Mouse (Mus musculus) heart, adult 11 months (tissue): ENCODE results near the gene Neurl4.
"Not testable (repeated sequence)": the region's sequence is repeated elsewhere in the genome, so short reads cannot be mapped to it uniquely, and the experiment has no call there.

Source experiments
- DNase-seq: peaks from one replicate; pipeline ENCODE4 v3.0.0; 2022

Gene Neurl4

GRCm38 (mm10) chr11:69900471-69901405 lies at the start of gene Neurl4, which contains the start of gene 2810408A11Rik:
Gene Neurl4, plus strand, starts transcription at chr11:69901072.
Gene 2810408A11Rik, minus strand, starts transcription at chr11:69900987.
- peak; percentile 100 for DNase-seq

- peak; percentile 93 for DNase-seq
These were observed 46.9 kb upstream of the Neurl4 start for GRCm38 (mm10) chr11:69853994-69854393.

GRCm38 (mm10) chr11:69854680-69855079 lies 46.2 kb upstream of the Neurl4 start:
- DNase-seq: peak; percentile 93

GRCm38 (mm10) chr11:69855347-69855746 lies 45.5 kb upstream of the Neurl4 start:
- peak; percentile 94 for DNase-seq

DNA sequence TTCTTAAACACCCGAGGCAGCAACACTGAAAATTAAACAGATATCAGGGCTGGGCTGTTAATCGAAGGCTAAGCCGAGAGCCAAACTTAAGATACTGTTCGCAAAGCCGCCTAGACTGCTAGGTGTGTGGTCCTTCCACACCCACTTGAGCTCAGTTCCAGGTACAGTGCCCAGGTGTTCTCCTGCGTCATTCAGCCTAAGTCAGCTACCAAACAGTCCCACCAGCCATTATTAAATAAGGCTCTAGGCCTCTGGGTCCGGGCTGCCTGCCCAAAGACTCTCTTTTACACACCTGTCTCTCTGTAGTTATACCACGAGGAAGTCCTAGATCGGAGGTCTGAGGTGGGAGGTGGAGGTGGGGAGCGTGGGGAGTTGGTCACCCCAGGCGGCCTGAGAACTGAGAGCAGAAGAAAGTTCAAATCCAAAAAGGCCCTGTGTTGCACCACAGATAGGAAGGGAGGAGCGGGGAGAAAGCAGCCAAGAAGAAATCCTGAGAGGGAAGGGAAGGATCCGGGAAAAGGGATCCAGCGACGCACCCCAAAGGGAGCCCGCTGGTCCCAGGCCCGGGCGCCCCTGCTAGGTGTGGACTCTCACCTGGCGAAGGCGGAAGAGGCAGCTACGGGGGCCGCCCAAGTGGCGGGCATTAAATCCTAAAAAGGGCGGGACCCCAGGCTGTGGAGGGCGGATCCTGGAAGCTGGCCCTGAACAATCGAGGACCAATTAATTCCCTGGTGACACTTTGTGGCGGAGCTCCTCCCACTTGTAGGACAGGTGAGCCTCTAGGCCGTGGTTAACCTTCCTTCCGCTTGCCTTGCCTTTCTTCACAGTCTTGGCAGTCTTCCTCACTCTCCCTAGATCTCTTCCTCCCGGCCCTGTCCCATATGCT lies 42.5 kb upstream of the Neurl4 start, which contains the start of gene Tnk1:
Tnk1 (minus strand) TSS at position 618 of the 886 bp plus-strand sequence.
- DNase-seq: peak; percentile 87

DNA sequence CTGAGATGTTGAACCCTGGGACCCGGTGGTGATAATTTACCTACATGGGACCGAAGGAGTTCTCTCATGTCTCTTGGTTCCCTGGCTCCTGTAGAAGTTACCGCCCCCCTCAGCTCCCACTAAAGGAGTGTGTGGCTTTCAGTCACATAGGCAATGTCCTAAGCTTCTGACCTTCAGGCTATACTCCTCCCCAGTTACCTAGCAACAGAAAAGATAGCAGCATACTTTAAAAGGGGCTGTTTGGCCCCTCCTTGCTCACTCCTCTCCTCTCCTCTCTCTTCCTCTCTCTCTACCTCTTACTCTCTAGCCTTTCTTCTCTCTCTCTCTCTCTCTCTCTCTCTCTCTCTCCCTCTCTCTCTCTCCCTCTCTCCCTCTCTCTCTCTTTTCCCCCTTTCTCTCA lies 37.1 kb upstream of the Neurl4 start:
- DNase-seq: not testable (repeated sequence)

DNA sequence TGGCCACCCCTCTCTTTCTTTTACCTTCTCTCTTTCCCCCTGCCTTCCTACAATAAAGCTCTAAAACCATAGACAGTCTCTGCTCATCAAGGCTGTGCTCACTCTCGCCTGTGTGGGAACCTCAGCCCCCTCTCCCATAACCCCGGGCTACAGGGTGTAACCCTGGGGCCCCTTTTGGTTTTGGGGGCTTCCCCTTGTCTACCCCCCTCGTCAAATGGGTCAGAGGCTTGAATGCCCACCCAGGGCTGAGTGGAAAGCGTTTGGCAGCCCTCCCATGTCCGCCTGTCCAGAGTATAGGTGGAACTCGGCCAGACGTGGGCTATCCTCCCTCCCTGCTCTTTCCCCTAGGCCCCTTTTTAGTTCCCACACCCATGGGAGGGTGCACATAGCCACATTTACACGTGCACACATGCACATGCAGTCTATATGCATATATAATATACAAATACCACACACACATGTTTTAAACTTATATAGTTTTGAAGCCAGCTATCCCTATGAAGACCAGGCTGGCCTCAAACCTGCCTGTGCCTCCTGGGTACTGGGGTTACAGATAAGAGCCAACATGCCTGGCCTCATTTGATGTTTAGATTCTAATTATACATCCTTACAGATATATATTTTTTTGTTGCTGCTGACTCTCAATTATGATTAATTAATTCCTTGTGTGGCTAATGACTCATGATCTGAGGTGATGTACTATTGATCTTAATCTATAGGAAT lies 36.6 kb upstream of the Neurl4 start:
- DNase-seq: peak; percentile 78

- peak; percentile 84 for DNase-seq
These were observed 35.3 kb upstream of the Neurl4 start for GRCm38 (mm10) chr11:69865561-69865960.

GRCm38 (mm10) chr11:69867335-69867734 lies 33.5 kb upstream of the Neurl4 start:
- peak; percentile 88 for DNase-seq

GRCm38 (mm10) chr11:69870289-69871069 lies 30.4 kb upstream of the Neurl4 start:
- DNase-seq: no peak

DNA sequence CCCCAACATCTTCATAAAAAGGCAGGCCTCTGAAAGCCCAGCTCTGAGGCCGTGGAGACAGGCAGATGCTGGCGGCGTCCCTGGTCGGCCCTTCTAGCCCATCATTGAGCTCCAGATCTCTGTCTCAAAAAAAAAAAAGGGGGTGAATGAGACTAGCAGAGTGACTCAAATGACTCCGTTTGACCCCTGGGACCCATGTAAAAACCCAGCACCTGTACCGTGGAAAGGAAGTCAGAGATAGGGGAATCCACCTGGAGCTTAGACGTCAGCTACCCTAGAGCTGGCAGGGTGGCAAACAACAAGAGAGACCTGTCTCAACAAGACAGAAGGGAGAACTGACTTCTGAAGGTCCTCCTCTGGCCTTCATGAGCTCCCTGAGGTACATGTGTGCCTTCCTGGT lies 29.1 kb upstream of the Neurl4 start:
- DNase-seq: no peak

GRCm38 (mm10) chr11:69872451-69872850 lies 28.4 kb upstream of the Neurl4 start:
- no peak for DNase-seq

DNA sequence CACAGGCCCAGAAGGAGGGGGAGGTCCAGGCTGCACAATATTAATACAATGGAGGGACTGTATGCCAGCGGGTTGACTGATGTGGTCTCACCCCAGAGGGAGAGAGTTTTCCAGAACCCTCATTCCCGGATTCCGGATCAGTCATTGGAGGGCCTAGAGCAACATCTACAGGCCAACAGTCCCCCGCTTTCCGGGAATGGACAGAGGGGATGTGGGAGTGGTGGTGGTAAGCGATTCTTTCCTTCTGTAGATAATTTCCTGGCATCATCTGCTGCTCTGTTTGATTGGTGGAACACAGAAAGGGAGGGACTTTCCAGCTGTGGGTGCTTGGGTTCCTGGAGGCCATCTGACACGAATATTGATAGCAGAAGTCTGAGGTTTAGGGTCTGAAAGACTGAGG lies 24.7 kb upstream of the Neurl4 start:
- DNase-seq: peak; percentile 99

DNA sequence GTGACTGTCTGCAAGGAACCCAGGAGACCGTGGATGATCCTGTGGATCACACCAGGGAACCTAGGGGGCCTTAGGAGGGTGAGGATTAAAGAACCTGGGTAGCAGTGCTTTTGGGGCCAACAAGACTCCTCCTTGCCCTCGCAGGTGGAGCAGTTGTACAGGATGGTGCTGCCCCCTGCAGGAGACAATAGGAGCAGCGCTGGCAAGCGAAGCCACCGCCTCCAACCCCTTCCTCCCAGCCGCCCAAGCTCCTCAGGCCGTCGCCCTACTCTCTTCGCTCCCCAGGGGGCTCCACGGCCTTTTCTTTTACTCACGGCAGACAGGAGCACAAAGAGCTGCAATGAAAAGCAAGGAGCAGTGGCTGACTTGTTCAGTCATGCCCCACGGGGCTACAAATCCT lies 24.0 kb upstream of the Neurl4 start:
- peak; percentile 99 for DNase-seq

- DNase-seq: peak; percentile 90
These were observed 23.0 kb upstream of the Neurl4 start, which contains the start of gene Tmem95 for GRCm38 (mm10) chr11:69877878-69878277. Gene Tmem95, minus strand, starts transcription at chr11:69878018.

- no peak for DNase-seq
These were observed 22.5 kb upstream of the Neurl4 start for GRCm38 (mm10) chr11:69878399-69878798.

- DNase-seq: no peak
These were observed 21.9 kb upstream of the Neurl4 start for GRCm38 (mm10) chr11:69878952-69879351.

GRCm38 (mm10) chr11:69879711-69880110 lies 21.2 kb upstream of the Neurl4 start:
- DNase-seq: peak; percentile 96

- no peak for DNase-seq
These were observed 20.4 kb upstream of the Neurl4 start for GRCm38 (mm10) chr11:69880506-69880852.

- peak; percentile 100 for DNase-seq
These were observed 19.8 kb upstream of the Neurl4 start, which contains the start of gene Kctd11 for GRCm38 (mm10) chr11:69880853-69881603. Gene Kctd11, minus strand, starts transcription at chr11:69881406.
